Mouse (Mus musculus): Measurements from ENCODE around the gene Rtkn2.

The Rtkn2 gene

GRCm38 (mm10) chr10:68043973-68044372, 64.6 kb downstream of the Rtkn2 start:
- DNase-seq: no peak

GRCm38 (mm10) chr10:68044864-68045263, 65.5 kb downstream of the Rtkn2 start:
- no peak for DNase-seq

GRCm38 (mm10) chr10:68048641-68049305, 69.4 kb downstream of the Rtkn2 start:
- no peak for DNase-seq

- DNase-seq: no peak
These were observed 71.5 kb downstream of the Rtkn2 start for GRCm38 (mm10) chr10:68050882-68051281.

- no peak for DNase-seq
These were observed 72.1 kb downstream of the Rtkn2 start for GRCm38 (mm10) chr10:68051316-68051933.

GRCm38 (mm10) chr10:68052307-68052706, 72.9 kb downstream of the Rtkn2 start:
- DNase-seq: no peak

- no peak for DNase-seq
These were observed 74.8 kb downstream of the Rtkn2 start for GRCm38 (mm10) chr10:68054131-68054530.

GRCm38 (mm10) chr10:68054706-68055105, 75.3 kb downstream of the Rtkn2 start:
- no peak for DNase-seq

GRCm38 (mm10) chr10:68057841-68058240, 78.5 kb downstream of the Rtkn2 start:
- no peak for DNase-seq

GRCm38 (mm10) chr10:68058378-68058777, 79.0 kb downstream of the Rtkn2 start:
- DNase-seq: no peak

GRCm38 (mm10) chr10:68060590-68061248, 81.3 kb downstream of the Rtkn2 start:
- no peak for DNase-seq

- DNase-seq: no peak
These were observed 81.9 kb downstream of the Rtkn2 start for GRCm38 (mm10) chr10:68061249-68061615.

GRCm38 (mm10) chr10:68063806-68064545, 84.6 kb downstream of the Rtkn2 start:
- no peak for DNase-seq

- DNase-seq: no peak
These were observed 85.2 kb downstream of the Rtkn2 start for GRCm38 (mm10) chr10:68064571-68064970.

GRCm38 (mm10) chr10:68066173-68066572, 86.8 kb downstream of the Rtkn2 start:
- no peak for DNase-seq

GRCm38 (mm10) chr10:68067961-68068360, 88.6 kb downstream of the Rtkn2 start:
- DNase-seq: no peak

- DNase-seq: no peak
These were observed 89.1 kb downstream of the Rtkn2 start for GRCm38 (mm10) chr10:68068426-68068825.

GRCm38 (mm10) chr10:68071041-68071440, 91.7 kb downstream of the Rtkn2 start:
- DNase-seq: no peak

- DNase-seq: no peak
These were observed 93.3 kb downstream of the Rtkn2 start for GRCm38 (mm10) chr10:68072626-68073025.

- DNase-seq: no peak
These were observed 94.9 kb downstream of the Rtkn2 start for GRCm38 (mm10) chr10:68074291-68074690.

- no peak for DNase-seq
These were observed 95.8 kb downstream of the Rtkn2 start for GRCm38 (mm10) chr10:68075181-68075580.

- DNase-seq: no peak
These were observed 99.3 kb downstream of the Rtkn2 start for GRCm38 (mm10) chr10:68078708-68079107.

- no peak for DNase-seq
These were observed 100.7 kb downstream of the Rtkn2 start for GRCm38 (mm10) chr10:68079910-68080670.

Measured in cerebellum, postnatal 36 days (tissue).